Mouse (Mus musculus) lung, postnatal 36 days (tissue): ENCODE measurements around the gene Slc9a8.

Source experiments
- DNase-seq: peaks from one replicate; pipeline ENCODE4 v3.0.0; 2022; ENCODE audit warnings: mixed read lengths

The Slc9a8 gene

DNA sequence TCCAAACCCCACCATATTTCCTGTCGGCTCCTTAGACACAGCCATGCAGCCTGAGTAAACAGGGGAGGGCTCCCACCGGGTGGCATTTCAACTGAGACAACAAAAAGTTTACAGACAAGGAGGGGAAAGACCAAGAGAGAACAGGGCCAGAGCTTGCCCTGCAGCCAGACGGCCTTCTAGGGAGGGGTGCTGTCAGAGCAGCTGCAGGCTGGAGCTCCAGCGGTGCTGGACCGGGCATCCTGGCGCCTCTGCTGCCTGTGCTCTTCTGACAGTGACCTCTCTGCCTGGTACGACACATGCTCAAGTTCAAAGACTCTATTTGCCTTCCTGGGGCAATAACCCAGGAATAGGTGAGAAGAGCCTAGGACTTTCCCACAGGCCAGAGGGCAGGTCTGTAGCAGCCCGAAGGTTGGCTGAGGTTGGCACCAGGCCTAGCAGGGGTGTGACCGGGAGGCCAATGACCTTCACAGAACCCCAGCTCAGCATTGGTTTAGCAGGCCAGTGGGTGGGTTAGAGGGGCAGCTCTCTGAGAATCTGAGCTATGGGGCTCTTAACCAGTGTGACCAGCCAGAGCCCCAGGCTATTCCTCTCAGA is 5.4 kb upstream of the Slc9a8 start:
- DNase-seq = peak; percentile 19

- DNase-seq = no peak
Measured at GRCm38 (mm10) chr2:167417048-167417447, 4.5 kb upstream of the Slc9a8 start.

GRCm38 (mm10) chr2:167417694-167418093 is 3.8 kb upstream of the Slc9a8 start:
- DNase-seq = peak; percentile 89

DNA sequence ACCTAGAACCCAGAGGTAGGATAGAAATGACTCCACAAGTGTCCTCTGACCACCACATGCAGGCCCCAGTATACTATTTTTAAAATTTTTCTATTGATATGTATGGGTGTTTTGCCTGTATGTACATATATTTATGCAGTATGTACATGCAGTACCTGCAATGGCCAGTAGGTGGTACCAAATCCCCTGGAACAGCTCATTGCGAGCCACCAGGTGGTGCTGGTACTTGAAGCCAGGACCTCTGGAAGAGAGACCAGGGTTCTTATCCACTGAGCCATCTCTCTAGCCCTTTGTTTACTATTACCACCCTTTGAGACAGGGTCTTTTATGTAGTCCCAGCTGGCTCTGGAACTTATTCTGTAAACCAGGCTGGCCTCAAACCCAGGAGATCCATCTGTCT is 2.3 kb upstream of the Slc9a8 start:
- peak; percentile 92 for DNase-seq

DNA sequence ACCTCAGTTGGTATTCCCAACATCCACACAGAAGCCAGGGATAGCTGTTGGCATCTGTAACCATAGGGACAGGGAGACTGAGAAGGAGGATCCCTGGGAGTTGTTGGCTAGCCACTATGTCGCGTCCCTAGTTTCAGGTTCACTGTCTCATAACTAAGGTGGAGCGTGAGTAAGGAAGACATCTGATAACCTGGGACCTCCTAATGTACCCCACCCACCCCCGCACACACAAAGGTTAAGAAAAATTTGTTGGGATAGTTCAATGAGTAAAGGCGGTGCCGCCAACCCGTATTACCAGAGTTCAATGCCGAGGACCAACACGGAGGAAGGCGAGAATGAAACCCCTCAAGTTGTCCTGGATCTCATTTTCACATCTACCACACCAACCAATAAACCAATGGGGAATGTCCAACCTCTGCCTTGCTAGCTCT is 686 bp upstream of the Slc9a8 start:
- no peak for DNase-seq

- no peak for DNase-seq
Measured at GRCm38 (mm10) chr2:167422150-167422470, 598 bp downstream of the Slc9a8 start.

- DNase-seq = no peak
Measured at GRCm38 (mm10) chr2:167423031-167423611, 1.6 kb downstream of the Slc9a8 start.

- no peak for DNase-seq
Measured at GRCm38 (mm10) chr2:167424040-167424439, 2.5 kb downstream of the Slc9a8 start.

GRCm38 (mm10) chr2:167424516-167424915 is 3.0 kb downstream of the Slc9a8 start:
- no peak for DNase-seq

DNA sequence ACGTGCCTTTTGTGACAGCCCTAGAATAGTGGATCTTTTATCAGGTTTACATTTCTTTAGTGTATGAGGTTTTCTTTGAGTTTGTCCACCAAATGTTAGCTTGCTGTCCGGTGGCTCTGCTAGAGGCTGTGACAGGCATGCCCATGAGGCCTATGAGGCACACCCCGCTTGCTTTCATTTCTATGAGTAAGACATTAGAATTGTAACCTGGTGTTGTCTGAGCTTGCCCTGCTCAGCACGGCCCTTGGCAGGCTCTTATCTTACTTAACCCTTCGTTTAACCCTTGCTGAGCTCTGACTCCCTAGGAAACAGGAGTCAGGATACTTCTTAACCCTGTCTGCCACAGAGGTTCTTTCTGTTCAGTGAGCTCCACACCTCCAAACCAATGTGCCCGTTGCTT is 3.9 kb downstream of the Slc9a8 start:
- DNase-seq = no peak

GRCm38 (mm10) chr2:167429596-167429995 is 8.1 kb downstream of the Slc9a8 start:
- DNase-seq = no peak

DNA sequence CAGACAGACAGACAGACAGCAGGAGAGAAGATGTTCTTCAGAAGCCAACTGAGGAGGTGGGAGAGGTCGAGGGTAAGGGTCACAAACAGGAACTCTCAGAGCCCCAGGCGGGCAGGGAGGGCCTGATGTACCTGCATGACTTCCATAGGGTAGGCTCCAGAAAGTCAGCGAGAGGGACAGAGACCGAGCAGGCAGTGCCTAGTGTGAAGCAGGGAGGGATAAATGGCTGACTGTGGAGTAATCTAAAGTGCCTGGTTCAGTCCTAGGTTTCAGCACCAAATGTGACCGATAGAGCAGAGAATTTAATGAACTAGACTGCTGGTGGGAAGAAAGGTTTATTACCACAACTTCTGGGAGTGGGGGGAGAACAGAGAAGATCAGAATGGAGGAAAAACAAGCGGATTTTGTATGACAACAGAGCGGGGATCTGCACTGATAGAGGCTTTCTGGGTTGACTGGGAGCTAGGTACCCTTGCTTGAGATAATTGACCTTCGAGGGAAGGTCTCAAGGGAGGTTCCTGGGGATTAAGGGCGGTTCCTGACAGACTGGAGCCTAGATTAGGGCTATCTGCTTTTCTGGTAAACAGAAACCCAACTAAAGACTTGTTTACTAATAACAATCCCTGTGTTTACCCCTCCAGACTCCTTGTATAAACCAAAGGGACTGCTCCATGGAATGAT is 9.4 kb downstream of the Slc9a8 start:
- no peak for DNase-seq

DNA sequence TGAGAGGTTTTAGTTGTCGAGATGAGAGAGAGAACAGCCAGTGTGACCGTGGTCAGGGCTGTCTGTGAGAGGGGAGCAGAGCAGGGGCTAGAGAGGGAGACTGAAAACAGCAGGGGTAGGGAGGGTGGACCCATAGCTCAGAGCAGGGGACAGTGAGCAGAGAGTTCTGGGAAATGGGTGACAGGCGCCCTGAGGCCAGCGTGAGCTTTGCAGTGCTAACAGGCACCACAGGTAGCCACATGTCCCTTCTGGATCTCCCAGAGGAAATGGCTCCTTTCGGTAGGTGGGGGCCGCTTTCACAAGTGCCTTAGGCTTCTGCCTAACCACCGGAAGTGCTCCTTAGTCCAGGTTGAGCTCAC is 9.9 kb downstream of the Slc9a8 start:
- no peak for DNase-seq

GRCm38 (mm10) chr2:167434570-167434969 is 13.1 kb downstream of the Slc9a8 start:
- DNase-seq = no peak

- DNase-seq = no peak
Measured at GRCm38 (mm10) chr2:167435631-167436030, 14.1 kb downstream of the Slc9a8 start.

- no peak for DNase-seq
Measured at GRCm38 (mm10) chr2:167436371-167436770, 14.9 kb downstream of the Slc9a8 start.

DNA sequence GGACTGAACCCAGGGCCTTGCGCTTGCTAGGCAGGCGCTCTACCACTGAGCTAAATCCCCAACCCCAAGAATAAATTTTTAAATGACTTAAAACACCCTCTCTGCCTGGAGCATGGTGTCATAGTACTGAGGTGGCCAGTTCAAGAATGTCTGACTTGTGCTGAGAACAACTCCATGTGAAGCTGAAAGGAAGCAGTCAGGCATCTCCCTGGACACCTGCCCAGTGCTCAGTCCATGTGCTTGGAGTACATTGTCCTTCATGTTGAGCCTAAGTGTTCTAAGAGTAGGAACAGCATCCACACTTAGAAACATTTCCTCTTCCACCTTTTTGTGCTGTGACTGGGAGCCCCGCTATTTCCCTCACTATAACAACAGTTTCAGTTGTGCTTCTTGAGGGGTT is 17.9 kb downstream of the Slc9a8 start:
- peak; percentile 49 for DNase-seq

- no peak for DNase-seq
Measured at GRCm38 (mm10) chr2:167443411-167444193, 22.1 kb downstream of the Slc9a8 start.

- DNase-seq = no peak
Measured at GRCm38 (mm10) chr2:167445911-167446780, 24.6 kb downstream of the Slc9a8 start.

- DNase-seq = no peak
Measured at GRCm38 (mm10) chr2:167447207-167447606, 25.7 kb downstream of the Slc9a8 start.

- no peak for DNase-seq
Measured at GRCm38 (mm10) chr2:167447629-167448028, 26.1 kb downstream of the Slc9a8 start.

DNA sequence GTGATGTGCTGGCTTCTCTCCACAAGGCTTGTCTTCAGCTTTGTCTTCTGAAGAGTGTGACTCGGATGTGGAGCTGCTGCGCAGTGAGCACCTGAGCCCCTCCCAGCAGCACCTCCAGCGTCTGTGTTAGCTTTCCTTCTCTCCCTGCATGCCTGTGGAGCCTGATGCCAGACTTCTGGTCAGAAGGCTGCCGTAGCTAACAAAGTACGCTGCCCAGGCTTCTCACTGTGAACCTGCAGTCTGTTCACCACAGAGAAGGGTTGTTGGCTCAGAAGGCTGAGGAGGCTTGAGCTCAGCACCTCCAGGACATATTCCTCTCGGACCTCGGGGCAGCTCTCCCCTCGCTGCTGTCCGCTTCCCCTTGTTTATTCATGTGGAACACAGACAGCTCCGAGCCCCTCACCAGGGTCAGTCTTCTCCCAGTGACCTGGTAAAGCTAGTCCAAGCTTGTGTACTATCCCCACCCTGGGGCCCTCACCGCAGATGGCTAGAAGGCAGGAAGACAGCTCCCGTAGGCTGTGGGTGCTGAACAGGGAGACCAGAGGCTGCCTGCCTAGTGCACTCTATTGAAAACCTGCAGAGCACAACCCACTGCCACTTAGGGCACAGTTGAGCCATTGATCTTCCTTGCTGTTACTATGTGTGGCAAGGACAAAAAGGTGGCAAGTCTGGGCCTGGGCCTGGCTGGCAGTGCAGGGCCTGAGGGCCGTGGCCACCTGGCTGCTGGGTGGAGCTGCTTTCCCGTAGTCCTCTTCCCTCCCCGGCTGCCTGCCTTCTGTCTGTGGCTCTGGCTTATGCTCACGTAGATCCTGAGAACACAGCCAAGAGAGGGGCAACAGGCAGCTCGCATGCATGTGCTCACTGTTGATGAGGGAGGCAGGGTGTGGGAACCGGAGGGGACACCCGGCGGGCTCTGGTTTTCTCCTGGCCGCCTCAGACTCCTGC is 28.1 kb downstream of the Slc9a8 start:
- DNase-seq = no peak
